Mouse (Mus musculus): ENCODE results near the gene Taar4. TPM values are rescaled to one million over a fixed set of nuclear protein-coding genes. Genes with fewer than 3 reads are reported as not detected.

Gene Taar4
- polyA plus RNA-seq, 1 experiment from 2014 or later, result not detected

GRCm38 (mm10) chr10:23970656-23971165 is 10.4 kb downstream of the Taar4 start, which contains the start of gene Taar5:
TSS of gene Taar5 (plus strand) at chr10:23970706.
- Histone ChIP-seq H3K27me3 (no peaks in the 10 kb centered on the region), H3K4me3 (no peak within 1 kb of the TSS), H3K36me3 (no peaks in the 10 kb centered on the region), H3K27ac (no peak within 1 kb of the TSS), H3K4me1 (no peaks in the 10 kb centered on the region), H3K9ac (no peak within 1 kb of the TSS), H3K4me2 (replicated peaks) (no peak within 1 kb of the TSS), H3K9me3 (replicated peaks) (no peaks in the 10 kb centered on the region)
- 88% methylated on average over 11 of the region's 11 CpGs for WGBS
- ATAC-seq (ENCODE audit: low FRiP score), result no peak

DNA sequence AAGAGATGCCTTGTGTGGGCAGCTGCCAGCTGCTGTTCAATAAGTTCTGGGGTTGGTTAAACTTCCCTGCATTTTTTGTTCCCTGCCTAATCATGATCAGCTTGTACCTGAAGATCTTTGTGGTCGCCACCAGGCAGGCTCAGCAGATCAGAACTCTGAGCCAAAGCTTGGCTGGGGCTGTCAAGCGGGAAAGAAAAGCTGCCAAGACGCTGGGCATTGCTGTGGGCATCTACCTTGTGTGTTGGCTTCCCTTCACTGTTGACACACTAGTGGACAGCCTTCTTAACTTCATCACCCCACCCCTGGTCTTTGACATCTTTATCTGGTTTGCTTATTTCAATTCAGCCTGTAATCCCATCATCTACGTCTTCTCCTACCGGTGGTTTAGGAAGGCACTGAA is 11.0 kb downstream of the Taar4 start:
- no peak overlapping the region for H3K27ac ChIP-seq
- H3K9ac ChIP-seq, result no peak overlapping the region
- WGBS, result 81% methylated on average over 5 of the region's 5 CpGs
- no peak for ATAC-seq (ENCODE audit: low FRiP score)
- H3K4me3 ChIP-seq, result no peak overlapping the region
- no peaks in the 10 kb centered on the region for H3K36me3 ChIP-seq
- no peaks in the 10 kb centered on the region for H3K9me3 ChIP-seq (replicated peaks)
- H3K4me1 ChIP-seq, result no peaks in the 10 kb centered on the region
- no peaks in the 10 kb centered on the region for H3K27me3 ChIP-seq
- H3K4me2 ChIP-seq (replicated peaks), result no peak overlapping the region

DNA sequence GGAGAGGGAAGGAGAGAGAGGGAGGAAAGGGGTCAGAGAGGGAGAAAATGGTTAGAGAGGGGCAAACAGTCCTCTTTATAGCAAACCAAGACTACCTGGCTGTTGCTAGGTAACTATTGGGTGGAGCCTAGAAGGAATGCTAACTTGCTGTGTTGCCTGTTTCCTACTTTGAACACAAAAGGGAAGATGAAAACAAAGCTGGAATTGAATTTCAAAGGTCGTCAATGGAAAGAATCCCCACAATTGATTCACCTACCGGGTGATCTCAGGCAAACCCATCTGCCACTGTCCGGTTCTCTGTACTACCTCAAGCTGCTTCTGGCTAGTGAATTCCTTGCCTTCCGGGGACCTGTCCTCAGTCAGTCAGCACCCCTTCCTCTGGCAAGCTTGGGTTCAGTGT is 17.7 kb downstream of the Taar4 start:
- Histone ChIP-seq H3K27ac (no peak overlapping the region), H3K36me3 (no peaks in the 10 kb centered on the region), H3K27me3 (0 out of 2 replicates have a peak, but pooled peaks cover 3% of the 10 kb centered on the region), H3K4me1 (no peaks in the 10 kb centered on the region), H3K4me3 (no peak overlapping the region), H3K9me3 (replicated peaks) (no peaks in the 10 kb centered on the region), H3K4me2 (replicated peaks) (no peak overlapping the region), H3K9ac (no peak overlapping the region)
- no peak for ATAC-seq (ENCODE audit: low FRiP score)
- WGBS, result 38% methylated on average over 4 of the region's 4 CpGs

GRCm38 (mm10) chr10:23978901-23979705 is 18.8 kb downstream of the Taar4 start:
- no peak overlapping the region for H3K4me3 ChIP-seq
- 41% methylated on average over 16 of the region's 16 CpGs for WGBS
- no peaks in the 10 kb centered on the region for H3K9me3 ChIP-seq (replicated peaks)
- ATAC-seq (ENCODE audit: low FRiP score), result peak; percentile 75
- no peaks in the 10 kb centered on the region for H3K36me3 ChIP-seq
- no peak overlapping the region for H3K27ac ChIP-seq
- H3K4me2 ChIP-seq (replicated peaks), result no peak overlapping the region
- H3K4me1 ChIP-seq, result no peaks in the 10 kb centered on the region
- no peak overlapping the region for H3K9ac ChIP-seq
- 0 out of 2 replicates have a peak, but pooled peaks cover 3% of the 10 kb centered on the region for H3K27me3 ChIP-seq

DNA sequence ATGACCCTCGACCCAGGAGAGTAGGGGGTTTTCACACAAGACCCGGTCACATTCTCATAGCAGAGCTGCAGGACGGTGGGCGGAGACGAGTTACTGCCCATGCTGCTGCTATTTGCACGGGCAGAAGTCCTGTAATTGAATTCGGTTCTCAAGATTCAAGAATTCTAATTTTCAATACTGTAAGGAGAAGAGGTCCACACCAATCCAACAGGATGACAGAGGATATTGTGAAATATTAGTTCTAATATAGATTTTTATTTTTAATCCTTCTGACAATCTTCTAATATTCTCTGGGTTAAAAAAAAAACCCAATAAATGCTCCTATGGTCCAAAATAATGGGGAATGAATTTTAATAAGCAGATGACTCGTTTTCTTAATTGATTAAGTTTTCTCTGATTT is 25.3 kb downstream of the Taar4 start, which contains the start of gene Taar6:
TSS of gene Taar6 (minus strand) at position 101 of the 400 bp plus-strand sequence.
- Histone ChIP-seq H3K9ac (no peak within 1 kb of the TSS), H3K27ac (no peak within 1 kb of the TSS), H3K4me2 (replicated peaks) (no peak within 1 kb of the TSS), H3K4me1 (no peaks in the 10 kb centered on the region), H3K27me3 (no peaks in the 10 kb centered on the region), H3K9me3 (replicated peaks) (no peaks in the 10 kb centered on the region), H3K4me3 (no peak within 1 kb of the TSS), H3K36me3 (no peaks in the 10 kb centered on the region)
- 65% methylated on average over 8 of the region's 8 CpGs for WGBS
- ATAC-seq (ENCODE audit: low FRiP score), result no peak

- Histone ChIP-seq H3K36me3 (no peaks in the 10 kb centered on the region), H3K27ac (no peak overlapping the region), H3K4me2 (replicated peaks) (no peak overlapping the region), H3K9ac (no peak overlapping the region), H3K9me3 (replicated peaks) (no peaks in the 10 kb centered on the region), H3K27me3 (no peaks in the 10 kb centered on the region), H3K4me1 (no peaks in the 10 kb centered on the region), H3K4me3 (no peak overlapping the region)
- WGBS, result 88% methylated on average over 5 of the region's 5 CpGs
- no peak for ATAC-seq (ENCODE audit: low FRiP score)
Measured at GRCm38 (mm10) chr10:23986419-23986818, 26.1 kb downstream of the Taar4 start.

GRCm38 (mm10) chr10:23993381-23993780 is 33.1 kb downstream of the Taar4 start, which contains the start of gene Taar7a:
TSS of gene Taar7a (minus strand) at chr10:23993481.
- no peak for ATAC-seq (ENCODE audit: low FRiP score)
- 89% methylated on average over 3 of the region's 3 CpGs for WGBS
- Histone ChIP-seq H3K27me3 (no peaks in the 10 kb centered on the region), H3K4me1 (no peaks in the 10 kb centered on the region), H3K4me3 (no peak within 1 kb of the TSS), H3K27ac (no peak within 1 kb of the TSS), H3K4me2 (replicated peaks) (no peak within 1 kb of the TSS), H3K9me3 (replicated peaks) (no peaks in the 10 kb centered on the region), H3K36me3 (no peaks in the 10 kb centered on the region), H3K9ac (no peak within 1 kb of the TSS)

- no peaks in the 10 kb centered on the region for H3K4me1 ChIP-seq
- H3K9me3 ChIP-seq (replicated peaks), result no peaks in the 10 kb centered on the region
- 94% methylated on average over 1 of the region's 1 CpGs for WGBS
Measured at GRCm38 (mm10) chr10:23999639-24000038, 39.3 kb downstream of the Taar4 start, which contains the start of gene Taar7b. TSS of gene Taar7b (plus strand) at chr10:23999939.

DNA sequence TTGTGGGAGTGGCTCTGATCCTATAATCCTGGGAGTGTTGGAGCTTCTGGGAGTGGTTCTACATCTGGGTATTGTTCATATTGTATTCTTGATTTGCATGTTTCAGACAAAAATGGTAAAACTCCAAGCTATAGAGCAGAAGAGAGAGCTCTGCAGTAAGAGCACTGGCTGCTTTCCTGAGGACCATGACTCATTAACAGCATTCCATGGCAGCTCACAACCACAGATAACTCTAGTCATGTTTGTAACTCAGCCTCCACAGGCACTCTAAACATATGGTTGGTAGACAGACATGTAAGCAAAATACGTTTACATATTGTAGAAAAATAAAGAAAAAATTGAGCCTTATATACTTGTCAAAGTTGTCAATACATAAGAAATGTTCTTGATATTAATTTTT is 46.1 kb downstream of the Taar4 start:
- 78% methylated on average over 1 of the region's 1 CpGs for WGBS
- H3K27me3 ChIP-seq, result no peaks in the 10 kb centered on the region

More at GRCm38 (mm10) chr10:23999639-24000038, 39.3 kb downstream of the Taar4 start, which contains the start of gene Taar7b:
- H3K27me3 ChIP-seq, result no peaks in the 10 kb centered on the region
- H3K4me3 ChIP-seq, result no peak within 1 kb of the TSS
- H3K27ac ChIP-seq, result no peak within 1 kb of the TSS
- no peaks in the 10 kb centered on the region for H3K36me3 ChIP-seq
- ATAC-seq (ENCODE audit: low FRiP score), result no peak
- no peak within 1 kb of the TSS for H3K4me2 ChIP-seq (replicated peaks)
- H3K9ac ChIP-seq, result no peak within 1 kb of the TSS

GRCm38 (mm10) chr10:24007034-24007433 is 46.7 kb downstream of the Taar4 start:
- ATAC-seq (ENCODE audit: low FRiP score), result no peak
- WGBS, result 59% methylated on average over 2 of the region's 2 CpGs
- Histone ChIP-seq H3K27me3 (no peaks in the 10 kb centered on the region), H3K9ac (no peak overlapping the region), H3K4me1 (no peaks in the 10 kb centered on the region), H3K4me2 (replicated peaks) (no peak overlapping the region), H3K27ac (no peak overlapping the region), H3K9me3 (replicated peaks) (no peaks in the 10 kb centered on the region), H3K4me3 (no peak overlapping the region), H3K36me3 (no peaks in the 10 kb centered on the region)

More for the DNA sequence above, 46.1 kb downstream of the Taar4 start:
- no peak overlapping the region for H3K4me3 ChIP-seq
- no peak overlapping the region for H3K4me2 ChIP-seq (replicated peaks)
- H3K9me3 ChIP-seq (replicated peaks), result no peaks in the 10 kb centered on the region
- no peak overlapping the region for H3K27ac ChIP-seq
- ATAC-seq (ENCODE audit: low FRiP score), result no peak
- no peaks in the 10 kb centered on the region for H3K36me3 ChIP-seq
- H3K4me1 ChIP-seq, result no peaks in the 10 kb centered on the region
- H3K9ac ChIP-seq, result no peak overlapping the region

DNA sequence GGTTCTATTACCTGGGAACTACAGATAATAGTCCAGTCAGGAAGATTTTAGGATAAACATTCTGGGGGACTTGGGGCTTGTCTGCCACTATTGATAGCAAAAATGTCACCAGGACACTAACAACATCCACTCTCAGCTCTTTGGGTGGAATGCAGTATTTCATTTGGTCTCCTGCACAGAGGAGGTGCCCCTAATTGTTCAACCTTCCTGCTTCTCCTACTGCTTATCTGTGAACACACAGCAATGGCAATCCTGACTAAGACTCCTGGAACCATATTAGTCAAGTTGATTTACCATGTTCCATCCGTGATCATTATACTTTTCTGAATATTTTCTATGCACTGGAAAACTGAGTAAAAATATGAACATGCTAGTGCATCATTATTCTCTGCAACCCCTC is 47.8 kb downstream of the Taar4 start:
- H3K9me3 ChIP-seq (replicated peaks), result no peaks in the 10 kb centered on the region
- H3K4me3 ChIP-seq, result no peak overlapping the region
- 76% methylated on average over 1 of the region's 1 CpGs for WGBS
- H3K4me2 ChIP-seq (replicated peaks), result no peak overlapping the region
- H3K4me1 ChIP-seq, result no peaks in the 10 kb centered on the region
- no peak overlapping the region for H3K27ac ChIP-seq
- ATAC-seq (ENCODE audit: low FRiP score), result no peak
- no peaks in the 10 kb centered on the region for H3K27me3 ChIP-seq
- H3K36me3 ChIP-seq, result no peaks in the 10 kb centered on the region
- H3K9ac ChIP-seq, result no peak overlapping the region
